ENCODE assay signal across 20 mouse cellular contexts in genomic region chr2:166420275-166420674, GRCm38 (mm10).
A peak's percentile ranks its signal among the peaks of the same experiment; 100 is the strongest.
DNase-seq lines count a peak whose midpoint lies in the region; ATAC-seq and TF ChIP-seq lines count a peak whose summit lies in the region.
"Had no signal": no experiment of that assay in that cellular context is flagged by ENCODE, and none has a peak within 500 bp of the region (broad histone marks: within the 10 kb centered on the region; RNA-seq: fewer than 3 reads in every experiment).

No protein-coding gene starts in this region.

- no peaks in the 10 kb centered on the region for H3K9me3 ChIP-seq in liver, embryonic 11.5 days (ENCODE audit: control insufficient read depth, low read length)
- H3K9me3 ChIP-seq: embryonic facial prominence, embryonic 15.5 days; intestine, embryonic 15.5 days; kidney, embryonic 15.5 days; liver, embryonic 12.5 days had no signal

- H3K9ac ChIP-seq in liver, adult 2 months (ENCODE audit: low read depth, low read length) = no peak overlapping the region
- H3K9ac ChIP-seq in liver, embryonic 11.5 days (ENCODE audit: low read depth, low read length) = no peak overlapping the region
- H3K9ac ChIP-seq: embryonic facial prominence, embryonic 15.5 days; hindbrain, embryonic 14.5 days; intestine, embryonic 15.5 days; kidney, embryonic 15.5 days; liver, embryonic 12.5 days had no signal

- DNase-seq in liver, adult 2 months (ENCODE audit: extremely low read depth, low read depth, low spot score) = peak; percentile 4
- no peak for DNase-seq in liver, embryonic 11.5 days (ENCODE audit: low spot score)
- DNase-seq in 416B (ENCODE audit: low read depth) = peak; percentile 14
- DNase-seq in adrenal gland, adult (ENCODE audit: inconsistent age in 2 of 2, low spot score in 1 of 2) = no peak
- DNase-seq: adrenal gland, postnatal 10 days; cerebellum, adult 9-10 months; embryo, embryonic 11 days; retina, postnatal 1 day; right cerebral cortex, postnatal 4 days; thymus, adult 18-20 months had no signal

- H3K4me2 ChIP-seq in liver, embryonic 11.5 days = no peak overlapping the region
- H3K4me2 ChIP-seq: embryonic facial prominence, embryonic 15.5 days; hindbrain, embryonic 14.5 days; intestine, embryonic 15.5 days; kidney, embryonic 15.5 days; liver, embryonic 12.5 days; midbrain, embryonic 11.5 days had no signal

- no peaks in the 10 kb centered on the region for H3K36me3 ChIP-seq in liver, adult 2 months (ENCODE audit: control insufficient read depth, insufficient read depth, low read length)
- H3K36me3 ChIP-seq in liver, embryonic 11.5 days (ENCODE audit: control insufficient read depth, insufficient read depth, low read length) = no peaks in the 10 kb centered on the region
- H3K36me3 ChIP-seq: embryonic facial prominence, embryonic 15.5 days; intestine, embryonic 15.5 days; kidney, embryonic 15.5 days; liver, embryonic 12.5 days had no signal

- no peaks in the 10 kb centered on the region for H3K79me2 ChIP-seq in liver, adult 2 months (ENCODE audit: control insufficient read depth, insufficient read depth, low read length)

- no peak for TF ChIP-seq CTCF in liver, adult 2 months (IDR thresholded peaks at IDR 0.05; ENCODE audit: low read depth, low read length)

- H3K4me3 ChIP-seq in liver, adult 2 months (ENCODE audit: insufficient read depth, low read depth, low read length) = no peak overlapping the region
- H3K4me3 ChIP-seq in liver, embryonic 11.5 days (ENCODE audit: low read depth, low read length) = no peak overlapping the region
- H3K4me3 ChIP-seq: embryonic facial prominence, embryonic 15.5 days; intestine, embryonic 15.5 days; kidney, embryonic 15.5 days; liver, embryonic 12.5 days had no signal

- WGBS in liver, adult 2 months = 78% methylated on average over 8 of the region's 8 CpGs
- WGBS in liver, embryonic 11.5 days = 71% methylated on average over 8 of the region's 8 CpGs

- no peaks in the 10 kb centered on the region for H3K27me3 ChIP-seq in liver, adult 2 months (ENCODE audit: control insufficient read depth, insufficient read depth, low read length)
- no peaks in the 10 kb centered on the region for H3K27me3 ChIP-seq in liver, embryonic 11.5 days (replicated peaks; ENCODE audit: control insufficient read depth, insufficient read depth, low read length)
- H3K27me3 ChIP-seq: CH12.LX; embryonic facial prominence, embryonic 15.5 days; intestine, embryonic 15.5 days; liver, embryonic 12.5 days had no signal

- no peaks in the 10 kb centered on the region for H3K4me1 ChIP-seq in liver, adult 2 months (ENCODE audit: control insufficient read depth, insufficient read depth, low read length)
- H3K4me1 ChIP-seq in liver, embryonic 11.5 days (replicated peaks; ENCODE audit: control insufficient read depth, insufficient read depth, low read length) = no peaks in the 10 kb centered on the region
- H3K4me1 ChIP-seq: liver, embryonic 12.5 days had no signal

- H3K27ac ChIP-seq in liver, adult 2 months (replicated peaks; ENCODE audit: insufficient read depth, low read depth, low read length) = no peak overlapping the region
- H3K27ac ChIP-seq in liver, embryonic 11.5 days (ENCODE audit: low read depth, low read length) = no peak overlapping the region
- H3K27ac ChIP-seq: embryonic facial prominence, embryonic 15.5 days; hindbrain, embryonic 14.5 days; intestine, embryonic 15.5 days; kidney, embryonic 15.5 days; liver, embryonic 12.5 days had no signal

- TF ChIP-seq POLR2A in liver, adult 2 months (IDR thresholded peaks at IDR 0.05; ENCODE audit: extremely low read depth, insufficient read depth, low read length) = no peak

- no peak for ATAC-seq in liver, embryonic 11.5 days (replicated peaks; ENCODE audit: low FRiP score)
- ATAC-seq in common myeloid progenitor, adult 5-6 weeks (replicated peaks; ENCODE audit: low read depth, poor library complexity, severe bottlenecking) = peak; percentile 80
- peak; percentile 96 for ATAC-seq in monocyte, adult 5-6 weeks (replicated peaks; ENCODE audit: insufficient number of reproducible peaks, low FRiP score, low TSS enrichment, poor library complexity, severe bottlenecking)
- ATAC-seq in activated CD4-positive, CD25-positive, alpha-beta regulatory T cell, adult 4 months = no peak
- ATAC-seq: intestine, embryonic 15.5 days; liver, embryonic 12.5 days had no signal

Comparison
In these comparisons a context has a peak if more than half of its experiments do, and no peak if none do; other contexts are left out.
1. DNase-seq: peak in liver, adult 2 months (single experiment) and 416B (single experiment); none in liver, embryonic 11.5 days (single experiment) and adrenal gland, adult (0 of 2).
2. ATAC-seq: peak in common myeloid progenitor, adult 5-6 weeks (single experiment) and monocyte, adult 5-6 weeks (single experiment); none in liver, embryonic 11.5 days (single experiment) and activated CD4-positive, CD25-positive, alpha-beta regulatory T cell, adult 4 months (single experiment).